Mouse (Mus musculus) neural tube, embryonic 14.5 days (tissue): ENCODE results near the gene Pak4. TPM values are rescaled to one million over a fixed set of nuclear protein-coding genes. Genes with fewer than 3 reads are reported as not detected.
"Not testable (repeated sequence)": the region's sequence is repeated elsewhere in the genome, so short reads cannot be mapped to it uniquely, and the experiment has no call there.

Source experiments
- ATAC-seq: fragments of 200-750 bp; cut with Nextera tagmentation; 2 replicates; pipeline ENCODE4 v1.8.0; 2017; ENCODE audit warnings: low read depth, mild to moderate bottlenecking, moderate TSS enrichment, moderate library complexity
- H3K27ac ChIP-seq: fragments of 300-500 bp; sonication (generic); 2 replicates; pipeline ENCODE4 v1.5.1; 2014; ENCODE audit warnings: low read depth, mild to moderate bottlenecking, control low read depth, low read length, moderate library complexity, mixed read lengths
- H3K27me3 ChIP-seq: fragments of 300-500 bp; sonication (generic); 2 replicates; pipeline ENCODE4 v1.6.1; 2014; ENCODE audit warnings: low read length; ENCODE audit not compliant: control insufficient read depth, insufficient read depth
- H3K36me3 ChIP-seq: fragments of 300-500 bp; sonication (generic); 2 replicates; pipeline ENCODE4 v1.6.1; 2014; ENCODE audit warnings: low read length, mixed read lengths; ENCODE audit not compliant: control insufficient read depth, insufficient read depth
- H3K4me1 ChIP-seq: fragments of 300-500 bp; sonication (generic); 2 replicates; pipeline ENCODE4 v1.6.1; 2014; ENCODE audit warnings: low read length; ENCODE audit not compliant: control insufficient read depth, insufficient read depth
- H3K4me2 ChIP-seq: fragments of 300-500 bp; sonication (generic); 2 replicates; pipeline ENCODE4 v1.6.1; 2014; ENCODE audit warnings: mild to moderate bottlenecking, low read depth, low read length, control low read depth
- H3K4me3 ChIP-seq: fragments of 300-500 bp; sonication (generic); 2 replicates; pipeline ENCODE4 v1.5.1; 2014; ENCODE audit warnings: low read depth, low read length, control low read depth, mixed read lengths
- H3K9ac ChIP-seq: fragments of 300-500 bp; sonication (generic); replicated peaks from 2 replicates; pipeline ENCODE4 v1.6.1; 2014; ENCODE audit warnings: low read depth, mild to moderate bottlenecking, control low read depth, low read length, mixed read lengths
- H3K9me3 ChIP-seq: fragments of 300-500 bp; sonication (generic); 2 replicates; pipeline ENCODE4 v1.6.1; 2016; ENCODE audit warnings: low read length; ENCODE audit not compliant: control insufficient read depth
- WGBS: fragments of 180-500 bp; shearing (Covaris S2); extraction: QIAGEN DNeasy Blood & Tissue Kit; methylation state at CpG from one replicate; pipeline ENCODE4 v1.1.7; 2014; 5-methylcytosine and 5-hydroxymethylcytosine counted together
- microRNA-seq: library from miRNA; unstranded; fragments of <30 nt; microRNA quantifications from one replicate; pipeline ENCODE4, GENCODE M21; 2016
- polyA plus RNA-seq: library from polyadenylated mRNA; unstranded; fragments of >200 nt; fragmentation: Nextera tagmentation; extraction: Ambion mirVana; gene quantifications from 2 replicates; pipeline ENCODE4 v1.2.1, GENCODE M21; 2014

The Pak4 gene
- polyA plus RNA-seq, 1 experiment from 2014 or later: 10.6 TPM

DNA sequence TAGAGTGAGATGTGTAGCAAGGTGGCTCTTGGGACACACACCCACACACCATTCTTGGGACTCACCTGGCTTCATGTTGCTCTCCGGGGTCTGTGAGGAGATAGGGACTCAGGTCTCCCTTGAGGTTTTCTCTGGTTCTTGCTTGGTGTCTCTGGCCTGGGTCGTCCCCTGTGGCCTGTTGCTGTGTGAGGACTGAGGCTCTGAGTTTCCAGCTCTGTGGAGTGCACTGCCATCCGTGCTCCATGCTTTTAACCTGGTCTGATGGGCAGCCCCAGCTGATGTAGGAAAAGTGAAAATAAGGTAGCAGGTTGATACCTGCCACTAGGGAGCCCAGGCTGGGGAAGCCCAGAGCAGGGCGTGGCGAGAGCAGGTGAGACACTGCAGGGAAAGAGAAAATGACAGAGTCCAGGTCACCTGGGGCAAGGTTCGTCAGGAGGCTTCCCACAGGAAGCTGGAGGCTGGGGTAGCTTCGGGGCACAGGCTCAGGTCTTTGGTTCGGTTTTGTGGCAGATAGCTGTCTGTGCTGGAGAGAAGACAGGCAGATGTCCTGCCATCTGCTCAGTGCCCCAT is 87.5 kb downstream of the Pak4 start, which contains the start of gene Ifnl2:
Ifnl2 (minus strand) TSS at position 51 of the 570 bp plus-strand sequence.
- H3K9me3 ChIP-seq, H3K9ac ChIP-seq, H3K4me2 ChIP-seq, H3K27ac ChIP-seq, ATAC-seq, H3K36me3 ChIP-seq, H3K27me3 ChIP-seq, H3K4me1 ChIP-seq, H3K4me3 ChIP-seq: not testable (repeated sequence)
- WGBS: 59% methylated on average over 8 of the region's 8 CpGs

DNA sequence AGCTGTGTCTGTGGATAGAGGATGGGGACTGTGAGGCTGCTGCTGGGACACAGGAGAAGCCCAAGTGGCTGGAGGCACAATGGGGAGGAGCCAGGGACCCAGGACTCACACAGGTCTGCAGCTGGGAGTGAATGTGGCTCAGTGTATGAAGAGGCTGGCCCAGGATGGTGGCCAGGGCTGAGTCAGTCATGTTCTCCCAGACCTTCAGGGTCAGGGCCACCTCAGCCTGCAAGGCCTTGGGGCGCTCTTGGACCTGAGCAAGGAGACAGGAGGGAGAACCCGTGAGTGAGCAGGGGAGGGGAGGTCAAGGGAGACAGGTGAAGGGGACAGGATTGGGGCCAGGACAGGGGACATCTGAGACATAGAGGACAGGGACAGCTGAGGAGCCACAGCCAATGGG is 88.9 kb downstream of the Pak4 start:
- not testable (repeated sequence) for H3K4me2 ChIP-seq, ATAC-seq, H3K27me3 ChIP-seq, H3K9me3 ChIP-seq, H3K27ac ChIP-seq, H3K4me1 ChIP-seq, H3K9ac ChIP-seq, H3K36me3 ChIP-seq, H3K4me3 ChIP-seq
- WGBS: 100% methylated on average over 1 of the region's 2 CpGs

Small RNA genes lying within 50 kb of the gene (microRNA-seq; reads per million reads assigned to microRNA genes)
- not detected for gene Mir7049

Other genes starting within 250 kb of the Pak4 start
- 498 and 551 TPM in 2 replicates for gene Rps16, start 247.5 kb downstream of the Pak4 start, polyA plus RNA-seq
- 15.9 and 23.5 TPM in 2 replicates for gene Plekhg2, start 225.6 kb downstream of the Pak4 start, polyA plus RNA-seq
- gene Zfp36, start 217.9 kb downstream of the Pak4 start, polyA plus RNA-seq: 2.6 and 3.7 TPM in 2 replicates
- gene Med29, start 205.5 kb downstream of the Pak4 start, polyA plus RNA-seq: 38.3 and 42.2 TPM in 2 replicates
- 81.9 and 87.2 TPM in 2 replicates for gene Paf1, start 205.2 kb downstream of the Pak4 start, polyA plus RNA-seq
- gene Gmfg, start 160.7 kb downstream of the Pak4 start, polyA plus RNA-seq: 1.8 and 3.9 TPM in 2 replicates
- 18.8 and 23.4 TPM in 2 replicates for gene Lrfn1, start 146.2 kb downstream of the Pak4 start, polyA plus RNA-seq
- not detected in 2 replicates for gene Ifnl2, start 87.7 kb downstream of the Pak4 start, polyA plus RNA-seq
- not detected in 2 replicates for gene Ifnl3, start 75.3 kb downstream of the Pak4 start, polyA plus RNA-seq
- not detected in 2 replicates for gene Sycn, start 57.3 kb downstream of the Pak4 start, polyA plus RNA-seq
- gene Nccrp1, start 50.9 kb downstream of the Pak4 start, polyA plus RNA-seq: 0.17 TPM in 1 of 2 replicates, not detected in the other
- 24.3 and 25.1 TPM in 2 replicates for gene Samd4b, start within 50 bp of the Pak4 start, polyA plus RNA-seq
- 0.19 TPM in 1 of 2 replicates, not detected in the other for gene Acp7, start 33.1 kb upstream of the Pak4 start, polyA plus RNA-seq
- 6.7 and 11.8 TPM in 2 replicates for gene Fbxo27, start 94.7 kb upstream of the Pak4 start, polyA plus RNA-seq
- gene Fbxo17, start 118.6 kb upstream of the Pak4 start, polyA plus RNA-seq: 2.4 TPM in 2 replicates
- 109 and 126 TPM in 2 replicates for gene Mrps12, start 143.6 kb upstream of the Pak4 start, polyA plus RNA-seq
- gene Sars2, start 143.8 kb upstream of the Pak4 start, polyA plus RNA-seq: 19.3 and 19.9 TPM in 2 replicates
- 0.79 and 0.81 TPM in 2 replicates for gene Ccer2, start 158.0 kb upstream of the Pak4 start, polyA plus RNA-seq
- gene Sirt2, start 168.6 kb upstream of the Pak4 start, polyA plus RNA-seq: 97.2 and 110 TPM in 2 replicates
- 67.0 and 77.8 TPM in 2 replicates for gene Nfkbib, start 169.3 kb upstream of the Pak4 start, polyA plus RNA-seq
- gene Rinl, start 190.8 kb upstream of the Pak4 start, polyA plus RNA-seq: 1.6 TPM in 2 replicates
- gene Hnrnpl, start 210.4 kb upstream of the Pak4 start, polyA plus RNA-seq: 158 and 160 TPM in 2 replicates
- gene Ech1, start 227.0 kb upstream of the Pak4 start, polyA plus RNA-seq: 74.5 and 94.4 TPM in 2 replicates
- gene Lgals4, start 235.7 kb upstream of the Pak4 start, polyA plus RNA-seq: 3.4 and 4.1 TPM in 2 replicates